Mouse (Mus musculus): ENCODE results near the gene Sspo. TPM values are rescaled to one million over a fixed set of nuclear protein-coding genes. Genes with fewer than 3 reads are reported as not detected.

Gene Sspo
- polyA plus RNA-seq, 1 experiment, result 2.5 TPM

GRCm38 (mm10) chr6:48438475-48439125, 9.4 kb upstream of the Sspo start:
- H3K4me3 ChIP-seq, result no peak overlapping the region
- H3K79me2 ChIP-seq (ENCODE audit: control insufficient read depth, insufficient read depth), result no peaks in the 10 kb centered on the region
- TF ChIP-seq REST (IDR thresholded peaks at IDR 0.05; ENCODE audit: insufficient read depth, insufficient read length) (no peak), MAX (IDR thresholded peaks at IDR 0.05; ENCODE audit: low read depth) (no peak), CEBPB (IDR thresholded peaks at IDR 0.05; ENCODE audit: insufficient read depth, poor library complexity, severe bottlenecking) (no peak), SRF (IDR thresholded peaks at IDR 0.05; ENCODE audit: control insufficient read depth, insufficient read length, low read depth) (no peak), POLR2AphosphoS2 (IDR thresholded peaks at IDR 0.05; ENCODE audit: insufficient read length, low read depth) (no peak)
- H3K4me2 ChIP-seq (ENCODE audit: low read depth), result no peak overlapping the region
- no peaks in the 10 kb centered on the region for H3K27me3 ChIP-seq (ENCODE audit: control insufficient read depth, insufficient read depth, insufficient read length)
- no peak overlapping the region for H3ac ChIP-seq (ENCODE audit: control insufficient read depth, insufficient read length)
- no peaks in the 10 kb centered on the region for H3K36me3 ChIP-seq (ENCODE audit: control insufficient read depth, insufficient read depth)

DNA sequence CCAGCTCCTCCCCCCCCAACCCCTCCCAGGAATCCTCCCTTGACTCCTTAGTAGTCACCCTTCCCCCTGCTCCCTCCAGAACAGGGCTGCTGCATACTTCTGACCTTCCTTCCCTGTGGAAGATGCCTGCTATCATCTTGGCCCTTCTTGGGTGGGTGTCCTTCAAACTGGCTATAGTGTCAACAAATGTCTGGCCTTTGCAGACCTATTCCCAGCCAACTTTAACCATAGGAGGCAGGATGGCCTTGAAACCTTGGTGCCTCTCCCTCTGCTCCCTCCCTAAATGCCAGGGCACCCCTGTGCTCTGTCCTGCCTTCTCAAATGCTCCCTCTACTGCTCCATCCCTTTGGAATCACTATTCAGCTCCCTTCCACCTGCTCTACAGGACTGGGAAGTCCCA, 8.4 kb upstream of the Sspo start:
- H3K4me3 ChIP-seq, result no peak overlapping the region
- H3K79me2 ChIP-seq (ENCODE audit: control insufficient read depth, insufficient read depth), result no peaks in the 10 kb centered on the region
- no peaks in the 10 kb centered on the region for H3K36me3 ChIP-seq (ENCODE audit: control insufficient read depth, insufficient read depth)
- H3K27me3 ChIP-seq (ENCODE audit: control insufficient read depth, insufficient read depth, insufficient read length), result no peaks in the 10 kb centered on the region
- no peak overlapping the region for H3K4me2 ChIP-seq (ENCODE audit: low read depth)
- H3ac ChIP-seq (ENCODE audit: control insufficient read depth, insufficient read length), result no peak overlapping the region
- TF ChIP-seq MYOD1 (IDR thresholded peaks at IDR 0.05; ENCODE audit: control insufficient read depth in 1 of 3, insufficient read length in 2 of 3, low read depth in 2 of 3) (no peak), USF1 (IDR thresholded peaks at IDR 0.05; ENCODE audit: low read depth) (no peak), SRF (IDR thresholded peaks at IDR 0.05; ENCODE audit: control insufficient read depth, insufficient read length, low read depth) (no peak), POLR2AphosphoS2 (IDR thresholded peaks at IDR 0.05; ENCODE audit: insufficient read length, low read depth) (no peak), TCF12 (IDR thresholded peaks at IDR 0.05; ENCODE audit: insufficient read depth, poor library complexity, severe bottlenecking) (no peak), E2F4 (IDR thresholded peaks at IDR 0.05; ENCODE audit: insufficient read depth) (no peak), MYOG (IDR thresholded peaks at IDR 0.05; ENCODE audit: control insufficient read depth in 1 of 3, insufficient read depth in 1 of 3, insufficient read length in 2 of 3, low read depth in 2 of 3) (no peak), POLR2A (IDR thresholded peaks at IDR 0.05; ENCODE audit: insufficient read length, low read depth) (no peak), MAX (IDR thresholded peaks at IDR 0.05; ENCODE audit: low read depth) (no peak), CEBPB (IDR thresholded peaks at IDR 0.05; ENCODE audit: insufficient read depth, poor library complexity, severe bottlenecking) (no peak), REST (IDR thresholded peaks at IDR 0.05; ENCODE audit: insufficient read depth, insufficient read length) (no peak), TCF3 (IDR thresholded peaks at IDR 0.05; ENCODE audit: insufficient read length, low read depth) (no peak)

GRCm38 (mm10) chr6:48440306-48441014, 7.6 kb upstream of the Sspo start:
- Histone ChIP-seq H3K4me2 (ENCODE audit: low read depth) (no peak overlapping the region), H3K36me3 (ENCODE audit: control insufficient read depth, insufficient read depth) (no peaks in the 10 kb centered on the region)
- TF ChIP-seq POLR2A (IDR thresholded peaks at IDR 0.05; ENCODE audit: insufficient read length, low read depth) (no peak), USF1 (IDR thresholded peaks at IDR 0.05; ENCODE audit: low read depth) (no peak), TCF12 (IDR thresholded peaks at IDR 0.05; ENCODE audit: insufficient read depth, poor library complexity, severe bottlenecking) (no peak), MYOD1 (IDR thresholded peaks at IDR 0.05; ENCODE audit: control insufficient read depth in 1 of 3, insufficient read length in 2 of 3, low read depth in 2 of 3) (no peak), CEBPB (IDR thresholded peaks at IDR 0.05; ENCODE audit: insufficient read depth, poor library complexity, severe bottlenecking) (no peak), E2F4 (IDR thresholded peaks at IDR 0.05; ENCODE audit: insufficient read depth) (no peak), MAX (IDR thresholded peaks at IDR 0.05; ENCODE audit: low read depth) (no peak), TCF3 (IDR thresholded peaks at IDR 0.05; ENCODE audit: insufficient read length, low read depth) (no peak), POLR2AphosphoS2 (IDR thresholded peaks at IDR 0.05; ENCODE audit: insufficient read length, low read depth) (no peak), REST (IDR thresholded peaks at IDR 0.05; ENCODE audit: insufficient read depth, insufficient read length) (no peak), MYOG (IDR thresholded peaks at IDR 0.05; ENCODE audit: control insufficient read depth in 1 of 3, insufficient read depth in 1 of 3, insufficient read length in 2 of 3, low read depth in 2 of 3) (no peak), SRF (IDR thresholded peaks at IDR 0.05; ENCODE audit: control insufficient read depth, insufficient read length, low read depth) (no peak)

GRCm38 (mm10) chr6:48443592-48444309, 4.3 kb upstream of the Sspo start:
- TF ChIP-seq TCF3 (IDR thresholded peaks at IDR 0.05; ENCODE audit: insufficient read length, low read depth), result no peak
- TF ChIP-seq TCF12 (IDR thresholded peaks at IDR 0.05; ENCODE audit: insufficient read depth, poor library complexity, severe bottlenecking), result no peak
- no peak for TF ChIP-seq MAX (IDR thresholded peaks at IDR 0.05; ENCODE audit: low read depth)
- peak; percentile 31 for TF ChIP-seq POLR2AphosphoS2 (IDR thresholded peaks at IDR 0.05; ENCODE audit: insufficient read length, low read depth)
- TF ChIP-seq MYOD1 (IDR thresholded peaks at IDR 0.05; ENCODE audit: control insufficient read depth in 1 of 3, insufficient read length in 2 of 3, low read depth in 2 of 3), result no peak
- no peak for TF ChIP-seq E2F4 (IDR thresholded peaks at IDR 0.05; ENCODE audit: insufficient read depth)
- TF ChIP-seq CEBPB (IDR thresholded peaks at IDR 0.05; ENCODE audit: insufficient read depth, poor library complexity, severe bottlenecking), result no peak
- no peak for TF ChIP-seq REST (IDR thresholded peaks at IDR 0.05; ENCODE audit: insufficient read depth, insufficient read length)
- TF ChIP-seq POLR2A (IDR thresholded peaks at IDR 0.05; ENCODE audit: insufficient read length, low read depth), result peak; percentile 51
- peak; percentile 13 for TF ChIP-seq SRF (IDR thresholded peaks at IDR 0.05; ENCODE audit: control insufficient read depth, insufficient read length, low read depth)
- TF ChIP-seq USF1 (IDR thresholded peaks at IDR 0.05; ENCODE audit: low read depth), result no peak
- TF ChIP-seq MYOG (IDR thresholded peaks at IDR 0.05; ENCODE audit: control insufficient read depth in 1 of 3, insufficient read depth in 1 of 3, insufficient read length in 2 of 3, low read depth in 2 of 3), result no peak
- H3K27me3 ChIP-seq (ENCODE audit: control insufficient read depth, insufficient read depth, insufficient read length), result no peaks in the 10 kb centered on the region

More at GRCm38 (mm10) chr6:48440306-48441014, 7.6 kb upstream of the Sspo start:
- no peak overlapping the region for H3ac ChIP-seq (ENCODE audit: control insufficient read depth, insufficient read length)
- H3K79me2 ChIP-seq (ENCODE audit: control insufficient read depth, insufficient read depth), result no peaks in the 10 kb centered on the region
- H3K27me3 ChIP-seq (ENCODE audit: control insufficient read depth, insufficient read depth, insufficient read length), result no peaks in the 10 kb centered on the region
- H3K4me3 ChIP-seq, result no peak overlapping the region

More at GRCm38 (mm10) chr6:48443592-48444309, 4.3 kb upstream of the Sspo start:
- peak overlapping the region; percentile 41 for H3ac ChIP-seq (ENCODE audit: control insufficient read depth, insufficient read length)
- no peaks in the 10 kb centered on the region for H3K79me2 ChIP-seq (ENCODE audit: control insufficient read depth, insufficient read depth)
- no peaks in the 10 kb centered on the region for H3K36me3 ChIP-seq (ENCODE audit: control insufficient read depth, insufficient read depth)
- peak overlapping the region; percentile 41 for H3K4me3 ChIP-seq
- H3K4me2 ChIP-seq (ENCODE audit: low read depth), result peak overlapping the region; percentile 61
